Mouse (Mus musculus): ENCODE data around the gene Rai1. TPM values are rescaled to one million over a fixed set of nuclear protein-coding genes. Genes with fewer than 3 reads are reported as not detected.

Rai1 gene
- total RNA-seq, 1 experiment: 15.5 TPM

- Histone ChIP-seq H3K27ac (ENCODE audit: insufficient read depth, low read depth, low read length, poor library complexity, severe bottlenecking) (no peak overlapping the region), H3K9ac (ENCODE audit: insufficient read depth, low read depth, low read length, poor library complexity, severe bottlenecking) (no peak overlapping the region), H3K9me3 (ENCODE audit: control insufficient read depth, insufficient read depth, low read depth, low read length) (no peaks in the 10 kb centered on the region), H3K4me1 (ENCODE audit: control insufficient read depth in 2 of 2, insufficient read depth in 2 of 2, low read length in 2 of 2, poor library complexity in 1 of 2) (peaks cover 9 to 33% of the 10 kb centered on the region in 2 experiments; a peak in 3 of 4 replicates), H3K4me3 (ENCODE audit: insufficient read depth in 1 of 2, low read depth in 1 of 2, low read length in 2 of 2, poor library complexity in 1 of 2, severe bottlenecking in 1 of 2) (no peak overlapping the region), H3K36me3 (ENCODE audit: control insufficient read depth, insufficient read depth, low read length, poor library complexity, severe bottlenecking) (peaks cover 20% of the 10 kb centered on the region)
- DNase-seq (ENCODE audit: low read depth, low spot score): no peak
- in situ Hi-C loops (cut with MboI; ENCODE audit: low sequenced_read_pairs in 2 of 2, unreplicated experiment in 2 of 2): no loop called here
- TF ChIP-seq ZC3H11A (IDR thresholded peaks at IDR 0.05; ENCODE audit: borderline replicate concordance, low read depth, low read length) (no peak), HCFC1 (IDR thresholded peaks at IDR 0.05; ENCODE audit: borderline replicate concordance, insufficient read depth, low read length) (no peak), CHD2 (IDR thresholded peaks at IDR 0.05; ENCODE audit: low read depth, low read length) (no peak), ZNF384 (IDR thresholded peaks at IDR 0.05; ENCODE audit: low read depth, low read length) (no peak), MAFK (IDR thresholded peaks at IDR 0.05; ENCODE audit: insufficient read depth, low read depth, low read length) (no peak)
These were observed 79.8 kb downstream of the Rai1 start for GRCm38 (mm10) chr11:60184346-60185325.

DNA sequence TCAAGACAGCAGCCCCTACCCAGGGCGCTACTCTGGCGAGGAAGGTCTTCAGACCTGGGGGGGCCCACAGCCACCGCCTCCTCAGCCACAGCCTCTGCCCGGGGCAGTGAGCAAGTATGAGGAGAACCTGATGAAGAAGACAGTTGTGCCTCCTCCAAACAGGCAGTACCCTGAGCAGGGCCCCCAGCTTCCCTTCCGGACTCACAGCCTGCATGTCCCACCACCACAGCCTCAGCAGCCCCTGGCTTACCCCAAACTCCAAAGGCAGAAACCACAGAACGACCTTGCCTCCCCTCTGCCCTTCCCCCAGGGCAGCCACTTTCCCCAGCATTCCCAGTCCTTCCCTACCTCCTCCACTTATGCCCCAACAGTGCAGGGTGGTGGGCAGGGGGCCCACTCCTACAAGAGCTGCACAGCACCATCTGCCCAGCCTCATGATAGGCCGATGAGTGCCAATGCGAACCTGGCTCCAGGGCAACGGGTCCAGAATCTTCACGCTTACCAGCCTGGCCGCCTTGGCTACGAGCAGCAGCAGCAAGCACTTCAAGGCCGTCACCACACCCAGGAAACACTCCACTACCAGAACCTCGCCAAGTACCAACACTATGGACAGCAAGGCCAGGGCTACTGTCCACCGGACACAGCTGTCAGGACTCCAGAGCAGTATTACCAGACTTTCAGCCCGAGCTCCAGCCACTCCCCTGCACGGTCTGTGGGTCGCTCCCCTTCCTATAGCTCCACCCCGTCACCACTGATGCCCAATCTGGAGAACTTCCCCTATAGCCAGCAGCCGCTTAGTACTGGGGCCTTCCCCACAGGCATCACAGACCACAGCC lies 80.8 kb downstream of the Rai1 start:
- Histone ChIP-seq H3K9ac (ENCODE audit: insufficient read depth, low read depth, low read length, poor library complexity, severe bottlenecking) (no peak overlapping the region), H3K36me3 (ENCODE audit: control insufficient read depth, insufficient read depth, low read length, poor library complexity, severe bottlenecking) (peaks cover 23% of the 10 kb centered on the region), H3K27ac (ENCODE audit: insufficient read depth, low read depth, low read length, poor library complexity, severe bottlenecking) (no peak overlapping the region), H3K9me3 (ENCODE audit: control insufficient read depth, insufficient read depth, low read depth, low read length) (no peaks in the 10 kb centered on the region), H3K4me3 (ENCODE audit: insufficient read depth in 1 of 2, low read depth in 1 of 2, low read length in 2 of 2, poor library complexity in 1 of 2, severe bottlenecking in 1 of 2) (no peak overlapping the region), H3K4me1 (ENCODE audit: control insufficient read depth in 2 of 2, insufficient read depth in 2 of 2, low read length in 2 of 2, poor library complexity in 1 of 2) (peaks cover 9 to 37% of the 10 kb centered on the region in 2 experiments; a peak in 3 of 4 replicates)
- in situ Hi-C loops (cut with MboI; ENCODE audit: low sequenced_read_pairs in 2 of 2, unreplicated experiment in 2 of 2): no loop called here
- DNase-seq (ENCODE audit: low read depth, low spot score): no peak
- TF ChIP-seq HCFC1 (IDR thresholded peaks at IDR 0.05; ENCODE audit: borderline replicate concordance, insufficient read depth, low read length) (no peak), MAFK (IDR thresholded peaks at IDR 0.05; ENCODE audit: insufficient read depth, low read depth, low read length) (no peak), CHD2 (IDR thresholded peaks at IDR 0.05; ENCODE audit: low read depth, low read length) (no peak), ZC3H11A (IDR thresholded peaks at IDR 0.05; ENCODE audit: borderline replicate concordance, low read depth, low read length) (no peak), ZNF384 (IDR thresholded peaks at IDR 0.05; ENCODE audit: low read depth, low read length) (no peak)

- Histone ChIP-seq H3K27ac (ENCODE audit: insufficient read depth, low read depth, low read length, poor library complexity, severe bottlenecking) (no peak overlapping the region), H3K4me1 (ENCODE audit: control insufficient read depth in 2 of 2, insufficient read depth in 2 of 2, low read length in 2 of 2, poor library complexity in 1 of 2) (peaks cover 9 to 37% of the 10 kb centered on the region in 2 experiments; a peak in 3 of 4 replicates), H3K9me3 (ENCODE audit: control insufficient read depth, insufficient read depth, low read depth, low read length) (no peaks in the 10 kb centered on the region), H3K36me3 (ENCODE audit: control insufficient read depth, insufficient read depth, low read length, poor library complexity, severe bottlenecking) (peaks cover 23% of the 10 kb centered on the region), H3K9ac (ENCODE audit: insufficient read depth, low read depth, low read length, poor library complexity, severe bottlenecking) (no peak overlapping the region), H3K4me3 (ENCODE audit: insufficient read depth in 1 of 2, low read depth in 1 of 2, low read length in 2 of 2, poor library complexity in 1 of 2, severe bottlenecking in 1 of 2) (no peak overlapping the region)
- TF ChIP-seq HCFC1 (IDR thresholded peaks at IDR 0.05; ENCODE audit: borderline replicate concordance, insufficient read depth, low read length) (no peak), MAFK (IDR thresholded peaks at IDR 0.05; ENCODE audit: insufficient read depth, low read depth, low read length) (no peak), CHD2 (IDR thresholded peaks at IDR 0.05; ENCODE audit: low read depth, low read length) (no peak), ZC3H11A (IDR thresholded peaks at IDR 0.05; ENCODE audit: borderline replicate concordance, low read depth, low read length) (no peak), ZNF384 (IDR thresholded peaks at IDR 0.05; ENCODE audit: low read depth, low read length) (no peak)
- no peak for DNase-seq (ENCODE audit: low read depth, low spot score)
- in situ Hi-C loops (cut with MboI; ENCODE audit: low sequenced_read_pairs in 2 of 2, unreplicated experiment in 2 of 2): no loop called here
These were observed 82.3 kb downstream of the Rai1 start for GRCm38 (mm10) chr11:60187070-60187469.

DNA sequence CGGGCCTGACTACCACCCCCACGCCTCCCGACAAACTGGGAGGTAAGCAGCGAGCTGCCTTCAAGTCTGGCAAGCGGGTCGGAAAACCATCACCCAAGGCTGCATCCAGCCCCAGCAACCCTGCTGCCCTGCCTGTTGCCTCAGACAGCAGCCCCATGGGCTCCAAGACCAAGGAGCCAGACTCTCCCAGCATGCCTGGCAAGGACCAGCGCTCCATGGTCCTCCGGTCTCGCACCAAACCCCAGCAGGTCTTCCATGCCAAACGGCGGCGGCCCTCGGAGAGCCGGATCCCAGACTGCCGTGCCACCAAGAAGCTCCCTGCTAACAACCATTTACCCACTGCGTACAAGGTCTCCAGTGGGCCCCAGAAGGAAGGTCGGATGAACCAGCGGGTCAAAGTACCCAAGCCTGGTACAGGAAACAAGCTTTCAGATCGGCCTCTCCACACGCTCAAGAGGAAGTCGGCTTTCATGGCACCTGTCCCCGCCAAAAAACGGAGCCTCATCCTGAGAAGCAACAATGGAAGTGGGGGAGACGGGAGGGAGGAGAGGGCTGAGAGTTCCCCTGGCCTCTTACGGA lies 83.6 kb downstream of the Rai1 start:
- Histone ChIP-seq H3K4me3 (ENCODE audit: insufficient read depth in 1 of 2, low read depth in 1 of 2, low read length in 2 of 2, poor library complexity in 1 of 2, severe bottlenecking in 1 of 2) (peak overlapping the region; percentile 26 to 52), H3K4me1 (ENCODE audit: control insufficient read depth in 2 of 2, insufficient read depth in 2 of 2, low read length in 2 of 2, poor library complexity in 1 of 2) (peaks cover 3 to 27% of the 10 kb centered on the region in 2 experiments; a peak in 2 of 4 replicates), H3K36me3 (ENCODE audit: control insufficient read depth, insufficient read depth, low read length, poor library complexity, severe bottlenecking) (peaks cover 23% of the 10 kb centered on the region), H3K27ac (ENCODE audit: insufficient read depth, low read depth, low read length, poor library complexity, severe bottlenecking) (no peak overlapping the region), H3K9ac (ENCODE audit: insufficient read depth, low read depth, low read length, poor library complexity, severe bottlenecking) (peak overlapping the region; percentile 11), H3K9me3 (ENCODE audit: control insufficient read depth, insufficient read depth, low read depth, low read length) (no peaks in the 10 kb centered on the region)
- in situ Hi-C loops (cut with MboI; ENCODE audit: low sequenced_read_pairs in 2 of 2, unreplicated experiment in 2 of 2): no loop called here
- no peak for TF ChIP-seq MAFK (IDR thresholded peaks at IDR 0.05; ENCODE audit: insufficient read depth, low read depth, low read length)
- no peak for DNase-seq (ENCODE audit: low read depth, low spot score)

All from ES-E14 (cell line).